Mouse (Mus musculus): ENCODE measurements at regions not wholly inside any gene's neighbourhood (a gene's known extent, or its start where the extent isn't known, plus 50 kb on each side); places are given as distances from the start of the nearest gene placed in this dataset.

DNA sequence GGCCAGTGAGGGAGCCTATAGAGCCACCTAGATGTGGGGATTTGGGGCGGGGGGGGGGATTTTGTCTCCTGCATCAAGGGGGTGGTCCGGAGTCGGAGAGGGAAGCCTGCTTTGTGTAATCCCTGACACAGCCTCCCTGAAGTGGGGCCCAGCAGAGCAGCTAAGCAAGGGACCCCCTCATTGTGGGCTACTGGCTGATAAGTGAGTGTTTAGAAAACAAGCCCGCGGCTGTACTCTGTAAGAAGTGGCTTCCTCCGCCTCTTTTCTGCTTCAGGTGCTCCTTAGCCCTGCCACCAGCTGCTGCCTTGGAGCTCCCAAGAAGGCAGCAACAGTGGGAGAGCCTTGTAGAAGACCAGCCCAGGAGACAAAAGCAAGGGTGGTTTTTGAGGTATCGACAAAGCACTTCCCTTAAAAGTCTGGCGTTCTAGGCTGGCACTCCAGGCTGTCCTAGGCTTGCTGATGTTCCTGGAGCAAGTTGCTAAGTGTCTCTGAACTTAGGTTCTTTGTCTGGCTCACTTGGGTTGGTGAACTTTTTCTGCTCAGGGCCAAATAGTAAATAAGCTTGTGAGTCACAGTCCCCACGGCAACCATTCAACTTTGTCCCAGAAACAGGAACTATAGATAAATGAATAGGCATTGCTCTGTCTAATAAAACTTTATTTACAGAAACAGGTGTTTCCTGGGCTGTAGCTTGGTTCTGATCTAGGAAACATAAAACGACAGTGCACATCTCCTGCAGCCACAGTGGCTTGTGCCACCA is 94.3 kb upstream of the Med13l start:
- no peak for DNase-seq
- Histone ChIP-seq H3K4me3 (peak overlapping the region; percentile 55), H3K27ac (peak overlapping the region; percentile 51)
- TF ChIP-seq CTCF (IDR thresholded peaks at IDR 0.05): no peak
- intact Hi-C loops (cut with DNase I): no loop called here

DNA sequence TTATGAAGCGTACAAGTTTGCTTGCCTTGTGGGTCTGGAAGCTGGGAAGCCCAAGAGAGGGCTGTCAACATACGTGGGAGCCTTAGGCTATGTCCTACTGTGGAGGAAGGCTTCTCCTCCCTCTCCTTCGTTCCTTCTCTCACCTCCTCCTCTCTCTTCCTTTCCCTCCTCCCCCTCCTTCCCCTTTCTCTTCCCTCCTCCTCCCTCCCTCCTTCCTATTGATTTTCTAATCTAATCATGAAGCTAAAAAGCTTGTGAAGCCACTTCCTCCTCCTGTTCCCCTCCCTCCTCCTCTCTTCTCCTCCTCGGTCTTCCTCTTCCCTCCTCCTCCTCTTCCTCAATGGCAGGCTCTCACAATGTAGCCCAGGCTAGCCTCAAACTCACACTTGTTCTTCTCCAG is 91.7 kb upstream of the Med13l start:
- no peak for TF ChIP-seq CTCF (IDR thresholded peaks at IDR 0.05)
- no peak for DNase-seq
- intact Hi-C loops (cut with DNase I): no loop called here
- H3K4me3 ChIP-seq: no peak overlapping the region
- peak overlapping the region; percentile 69 for H3K27ac ChIP-seq

DNA sequence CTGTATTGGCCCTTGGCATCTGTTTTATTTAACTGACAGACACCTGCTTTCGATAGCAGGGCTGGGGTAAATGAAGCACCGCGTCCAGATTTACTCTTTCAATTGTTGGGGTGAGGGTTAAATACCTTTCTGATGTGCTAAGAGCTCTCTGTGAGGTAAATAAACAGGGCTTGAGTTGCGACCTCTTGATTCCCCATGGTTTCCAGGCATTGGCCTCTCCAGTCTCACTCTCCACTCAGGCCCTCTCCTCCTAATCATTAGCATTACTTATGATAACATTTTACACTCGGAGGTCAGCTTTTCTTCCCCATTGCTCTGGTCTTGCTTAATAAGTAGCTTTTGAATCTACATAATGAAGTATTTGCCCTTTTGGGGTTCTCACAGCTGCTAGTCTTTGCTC is 88.9 kb upstream of the Med13l start:
- no peak for TF ChIP-seq CTCF (IDR thresholded peaks at IDR 0.05)
- H3K27ac ChIP-seq: no peak overlapping the region; the same call in 1 of the 2 replicates
- DNase-seq: no peak
- no peak overlapping the region for H3K4me3 ChIP-seq
- intact Hi-C loops (cut with DNase I): loop anchor here (5.0 kb wide), 1 partner anchor 41 kb away; no protein-coding TSS in a partner anchor

GRCm38 (mm10) chr5:118472291-118472690 is 88.2 kb upstream of the Med13l start:
- Histone ChIP-seq H3K4me3 (no peak overlapping the region), H3K27ac (peak overlapping the region; percentile 68)
- TF ChIP-seq CTCF (IDR thresholded peaks at IDR 0.05): no peak
- peak; percentile 67 for DNase-seq
- intact Hi-C loops (cut with DNase I): loop anchor here (5.0 kb wide), 1 partner anchor 40 kb away; no protein-coding TSS in a partner anchor

DNA sequence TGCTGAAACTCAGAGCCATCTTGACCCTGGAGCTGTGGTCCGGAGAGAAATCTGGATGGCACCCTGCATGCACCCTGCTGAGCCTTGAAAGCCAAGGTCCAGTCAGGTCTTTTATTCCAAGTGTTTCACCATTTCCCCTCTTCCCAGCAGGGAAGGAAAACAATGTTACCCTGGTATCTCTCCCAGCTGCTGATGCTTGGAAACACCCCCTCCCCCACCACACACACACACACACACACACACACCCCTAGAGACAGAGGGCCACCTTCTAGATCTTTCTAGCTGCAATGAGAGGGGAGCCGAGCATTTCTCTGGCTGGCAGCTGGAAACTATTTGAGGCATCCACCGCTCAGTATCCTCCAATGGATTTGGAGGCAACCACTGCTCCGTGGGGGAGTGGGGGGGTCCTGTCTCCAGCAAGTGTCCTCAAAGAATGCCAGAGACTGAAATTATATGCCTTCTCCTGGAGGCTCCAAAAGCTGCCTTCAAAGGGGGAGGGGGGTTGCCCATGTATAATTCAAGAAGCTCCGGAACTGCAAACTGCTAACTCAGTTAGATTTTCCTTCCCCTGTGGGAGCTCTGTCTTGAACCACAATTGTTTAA is 87.2 kb upstream of the Med13l start:
- H3K4me3 ChIP-seq: no peak overlapping the region
- DNase-seq: no peak
- H3K27ac ChIP-seq: peak overlapping the region; percentile 68
- TF ChIP-seq CTCF (IDR thresholded peaks at IDR 0.05): no peak
- intact Hi-C loops (cut with DNase I): loop anchor here (5.0 kb wide), 1 partner anchor 39 kb away; no protein-coding TSS in a partner anchor

GRCm38 (mm10) chr5:118476597-118476996 is 83.9 kb upstream of the Med13l start:
- peak; percentile 90 for DNase-seq
- TF ChIP-seq CTCF (IDR thresholded peaks at IDR 0.05): no peak
- Histone ChIP-seq H3K27ac (peak overlapping the region; percentile 75), H3K4me3 (no peak overlapping the region)
- intact Hi-C loops (cut with DNase I): loop anchor here (5.0 kb wide), 1 partner anchor 49 kb away; no protein-coding TSS in a partner anchor

- no peak for TF ChIP-seq CTCF (IDR thresholded peaks at IDR 0.05)
- DNase-seq: no peak
- intact Hi-C loops (cut with DNase I): loop anchor here (5.0 kb wide), 1 partner anchor 50 kb away; no protein-coding TSS in a partner anchor
- peak overlapping the region; percentile 61 for H3K4me3 ChIP-seq
- peak overlapping the region; percentile 75 for H3K27ac ChIP-seq
These were observed 83.1 kb upstream of the Med13l start for GRCm38 (mm10) chr5:118477131-118478119.

DNA sequence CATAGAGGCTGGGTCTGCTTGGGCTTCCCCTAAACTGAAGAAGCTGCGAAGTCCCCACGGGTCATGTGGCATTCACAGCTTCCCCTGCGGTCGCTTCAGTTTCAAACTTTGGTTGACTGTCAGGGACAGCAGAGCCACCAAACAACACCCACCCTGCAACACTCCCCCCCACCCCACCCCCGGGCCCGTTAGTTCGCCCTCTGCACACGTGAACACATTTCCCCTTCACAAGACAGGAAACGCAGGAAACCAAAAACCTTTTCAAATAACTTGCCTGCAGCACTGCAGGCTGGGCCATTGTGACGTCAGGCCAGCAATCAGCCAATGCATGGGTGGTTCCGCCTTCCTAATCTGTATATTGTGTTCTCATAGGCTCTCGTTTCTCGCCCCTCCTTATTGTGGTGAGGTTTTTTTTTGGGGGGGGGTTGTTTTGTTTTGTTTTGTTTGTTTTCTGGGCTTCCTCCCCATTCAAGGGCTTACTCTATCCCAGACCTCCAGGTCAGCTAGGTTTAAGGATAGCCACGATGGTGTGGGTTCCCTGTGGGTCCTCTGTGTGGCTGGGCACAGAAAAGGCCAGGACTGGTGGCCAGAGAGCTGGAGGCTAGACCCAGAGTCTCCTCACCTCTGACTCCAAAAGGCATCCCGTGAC is 82.2 kb upstream of the Med13l start:
- peak; percentile 81 for DNase-seq
- peak overlapping the region; percentile 75 for H3K27ac ChIP-seq
- intact Hi-C loops (cut with DNase I): loop anchor here (5.0 kb wide), 1 partner anchor 51 kb away; no protein-coding TSS in a partner anchor
- no peak for TF ChIP-seq CTCF (IDR thresholded peaks at IDR 0.05)
- H3K4me3 ChIP-seq: peak overlapping the region; percentile 61

DNA sequence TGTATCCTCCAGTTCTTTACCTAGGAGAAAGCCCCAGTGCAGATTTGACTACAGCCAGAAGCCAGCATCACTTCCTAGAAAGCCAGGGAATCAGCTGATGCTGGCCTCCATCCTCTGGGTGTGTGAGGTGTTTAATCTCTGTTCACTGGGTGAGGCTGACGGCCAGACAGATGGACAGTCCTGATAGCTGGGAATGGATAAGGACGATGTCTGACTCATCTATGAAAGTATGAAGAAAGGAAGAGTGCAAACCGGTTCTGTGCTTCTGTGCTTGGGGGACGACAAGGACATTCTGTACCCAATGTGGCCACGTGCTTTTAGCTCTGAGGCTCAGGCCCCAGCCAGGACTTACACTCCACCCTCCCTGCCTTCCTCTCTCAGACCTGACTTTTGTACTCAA is 80.5 kb upstream of the Med13l start:
- TF ChIP-seq CTCF (IDR thresholded peaks at IDR 0.05): no peak
- H3K4me3 ChIP-seq: no peak overlapping the region
- no peak for DNase-seq
- no peak overlapping the region; the same call in none of the 2 replicates for H3K27ac ChIP-seq
- intact Hi-C loops (cut with DNase I): loop anchor here (5.0 kb wide), 1 partner anchor 53 kb away; no protein-coding TSS in a partner anchor

DNA sequence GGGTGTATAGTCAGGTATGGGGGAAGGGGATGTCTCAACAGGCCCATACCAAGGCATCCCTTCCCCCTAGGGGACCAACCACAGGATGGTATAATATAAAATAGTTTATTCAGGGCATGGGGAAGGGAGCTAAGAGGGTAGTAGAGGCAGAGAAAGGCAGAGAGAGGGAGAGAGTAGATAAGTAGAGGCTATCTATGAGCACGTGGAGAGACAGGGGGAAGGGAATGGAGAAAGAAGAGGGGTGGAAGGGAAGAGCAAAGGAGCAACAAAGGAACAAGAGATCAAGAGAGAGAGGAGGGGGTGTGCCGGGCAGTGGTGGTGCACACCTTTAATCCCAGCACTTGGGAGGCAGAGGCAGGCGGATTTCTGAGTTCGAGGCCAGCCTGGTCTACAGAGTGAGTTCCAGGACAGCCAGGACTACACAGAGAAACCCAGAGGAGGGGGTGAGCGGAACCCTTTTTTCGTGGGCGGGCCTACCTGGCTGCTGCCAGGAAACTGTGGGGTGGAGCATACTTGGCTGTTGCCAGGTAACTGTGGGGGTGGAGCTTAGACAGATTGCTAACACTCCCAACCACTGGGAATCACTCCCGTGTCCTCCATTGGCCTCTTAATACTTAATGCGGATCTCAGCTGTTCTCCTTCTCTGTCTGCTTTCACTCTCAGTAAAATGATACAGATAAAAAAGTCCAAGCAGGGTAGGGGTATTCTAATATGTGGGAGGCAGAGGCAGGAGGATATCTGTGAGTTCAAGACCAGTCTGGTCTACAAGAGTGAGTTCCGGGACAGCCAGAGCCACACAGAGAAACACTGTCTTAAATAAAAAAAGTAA is 79.3 kb upstream of the Med13l start:
- no peak overlapping the region for H3K4me3 ChIP-seq
- intact Hi-C loops (cut with DNase I): no loop called here
- DNase-seq: no peak
- H3K27ac ChIP-seq: no peak overlapping the region
- TF ChIP-seq CTCF (IDR thresholded peaks at IDR 0.05): no peak

DNA sequence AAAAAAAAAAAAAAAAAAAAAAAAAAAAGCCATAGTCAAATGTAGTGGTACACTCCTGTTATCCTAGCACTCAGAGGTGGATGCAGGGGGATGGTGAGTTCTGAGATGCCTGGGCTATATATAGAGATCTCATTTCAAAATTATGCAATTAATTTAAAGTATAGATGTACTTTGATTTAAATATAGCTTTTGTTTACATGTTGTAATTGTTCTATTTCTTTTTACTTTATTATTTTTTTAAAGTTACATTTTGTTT is 78.8 kb upstream of the Med13l start:
- no peak overlapping the region for H3K4me3 ChIP-seq
- intact Hi-C loops (cut with DNase I): no loop called here
- TF ChIP-seq CTCF (IDR thresholded peaks at IDR 0.05): no peak
- no peak overlapping the region for H3K27ac ChIP-seq
- no peak for DNase-seq

All from gastrocnemius, adult 2 months (tissue).